Mouse (Mus musculus) lung, embryonic 16.5 days (tissue): ENCODE data around the gene Foxn3. TPM values are rescaled to one million over a fixed set of nuclear protein-coding genes. Genes with fewer than 3 reads are reported as not detected.

Source experiments
- ATAC-seq: fragments of 200-750 bp; cut with Nextera tagmentation; 2 replicates; pipeline ENCODE4 v1.8.0; 2017; ENCODE audit warnings: low read depth, mild to moderate bottlenecking, moderate library complexity
- H3K27ac ChIP-seq: fragments of 300-500 bp; sonication (generic); 2 replicates; pipeline ENCODE4 v1.5.1; 2014; ENCODE audit warnings: mild to moderate bottlenecking, control low read depth, low read length
- H3K27me3 ChIP-seq: fragments of 300-500 bp; sonication (generic); 2 replicates; pipeline ENCODE4 v1.6.1; 2014; ENCODE audit warnings: low read depth, low read length, mixed read lengths; ENCODE audit not compliant: control insufficient read depth, insufficient read depth
- H3K36me3 ChIP-seq: fragments of 300-500 bp; sonication (generic); 2 replicates; pipeline ENCODE4 v1.6.1; 2014; ENCODE audit warnings: low read length; ENCODE audit not compliant: control insufficient read depth, insufficient read depth
- H3K4me1 ChIP-seq: fragments of 300-500 bp; sonication (generic); replicated peaks from 2 replicates; pipeline ENCODE4 v1.6.1; 2014; ENCODE audit warnings: low read length, mixed read lengths; ENCODE audit not compliant: control insufficient read depth, insufficient read depth
- H3K4me2 ChIP-seq: fragments of 300-500 bp; sonication (generic); 2 replicates; pipeline ENCODE4 v1.6.1; 2014; ENCODE audit warnings: low read depth, low read length, control low read depth
- H3K4me3 ChIP-seq: fragments of 300-500 bp; sonication (generic); 2 replicates; pipeline ENCODE4 v1.5.1; 2014; ENCODE audit warnings: mild to moderate bottlenecking, low read length, control low read depth
- H3K9ac ChIP-seq: fragments of 300-500 bp; sonication (generic); 2 replicates; pipeline ENCODE4 v1.6.1; 2014; ENCODE audit warnings: low read length, control low read depth
- H3K9me3 ChIP-seq: fragments of 300-500 bp; sonication (generic); 2 replicates; pipeline ENCODE4 v1.6.1; 2016; ENCODE audit warnings: low read length; ENCODE audit not compliant: control insufficient read depth
- WGBS: fragments of 180-500 bp; shearing (Covaris S2); extraction: QIAGEN DNeasy Blood & Tissue Kit; methylation state at CpG from one replicate; pipeline ENCODE4 v1.1.7; 2014; 5-methylcytosine and 5-hydroxymethylcytosine counted together
- polyA plus RNA-seq: library from polyadenylated mRNA; unstranded; fragments of >200 nt; fragmentation: Nextera tagmentation; extraction: Ambion mirVana; gene quantifications from 2 replicates; pipeline ENCODE4 v1.2.1, GENCODE M21; 2015

Foxn3 gene
- polyA plus RNA-seq, 1 experiment from 2014 or later: 60.8 TPM

DNA sequence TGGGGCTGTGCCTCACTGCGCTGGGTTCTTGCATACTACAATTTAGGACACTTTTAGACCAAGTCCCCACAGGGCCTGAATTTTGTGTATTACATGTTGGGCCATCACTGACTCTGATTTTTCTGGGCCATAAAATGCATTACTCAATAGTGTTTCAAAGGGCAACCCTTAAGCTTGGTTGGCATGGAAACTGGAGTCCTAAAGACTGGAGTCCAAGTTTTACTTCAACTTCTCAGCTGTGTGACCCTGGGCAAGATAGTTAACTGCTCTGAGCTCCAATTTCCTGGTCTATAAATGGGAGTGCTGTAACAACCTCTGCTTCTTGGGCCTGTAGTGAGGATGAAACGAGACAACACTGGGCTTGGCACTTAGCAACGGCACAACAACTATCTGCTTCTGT, 215.9 kb downstream of the Foxn3 start:
- WGBS: 73% methylated on average over 3 of the region's 3 CpGs
- Histone ChIP-seq H3K27ac (no peak overlapping the region), H3K4me3 (no peak overlapping the region), H3K4me1 (peaks cover 26% of the 10 kb centered on the region), H3K9ac (no peak overlapping the region), H3K27me3 (no peaks in the 10 kb centered on the region), H3K36me3 (no peaks in the 10 kb centered on the region), H3K9me3 (no peaks in the 10 kb centered on the region), H3K4me2 (no peak overlapping the region)
- ATAC-seq: no peak

DNA sequence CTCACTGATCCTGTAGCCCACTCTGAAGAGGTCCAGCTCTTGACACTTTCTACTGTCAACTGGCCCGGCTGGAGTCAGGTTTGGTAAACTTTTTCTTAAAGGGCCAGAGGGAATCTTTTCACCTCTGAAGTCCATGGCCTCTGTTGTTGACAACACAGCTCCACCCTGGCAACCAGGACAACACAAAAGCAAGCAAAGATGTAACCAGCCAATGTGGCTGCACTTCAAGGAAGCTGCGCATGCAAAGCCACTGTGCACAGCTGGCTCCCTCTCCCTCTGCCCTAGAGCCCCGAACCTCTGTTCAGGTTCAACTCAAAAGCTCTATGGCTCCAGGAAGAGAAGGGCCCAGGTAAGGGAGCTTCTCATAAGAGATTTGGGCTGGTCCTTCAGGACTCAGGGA, 216.4 kb downstream of the Foxn3 start:
- Histone ChIP-seq H3K9me3 (no peaks in the 10 kb centered on the region), H3K9ac (no peak overlapping the region), H3K27ac (no peak overlapping the region), H3K27me3 (no peaks in the 10 kb centered on the region), H3K36me3 (no peaks in the 10 kb centered on the region), H3K4me1 (peaks cover 27% of the 10 kb centered on the region), H3K4me3 (no peak overlapping the region), H3K4me2 (no peak overlapping the region)
- 68% methylated on average over 3 of the region's 3 CpGs for WGBS
- ATAC-seq: no peak

DNA sequence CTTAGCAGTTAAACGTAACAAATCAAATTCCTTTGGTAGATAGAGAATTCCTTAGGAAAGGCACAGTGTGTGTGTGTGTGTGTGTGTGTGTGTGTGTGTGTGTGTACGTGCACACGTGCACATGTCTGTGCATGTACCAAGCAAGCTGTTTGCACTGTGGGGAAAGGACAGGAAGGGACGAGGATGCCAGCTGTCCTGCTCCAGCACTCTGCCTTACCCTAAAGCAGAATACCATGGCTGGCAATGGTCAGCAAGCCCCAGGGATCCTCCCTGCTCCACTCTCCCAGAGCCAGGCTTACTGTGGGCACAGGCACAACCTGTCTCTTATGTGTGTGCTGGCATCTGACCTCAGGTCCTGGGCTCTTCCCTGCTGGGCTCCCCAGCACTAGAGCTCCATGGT, 218.1 kb downstream of the Foxn3 start:
- Histone ChIP-seq H3K36me3 (0 out of 2 replicates have a peak, but pooled peaks cover 1% of the 10 kb centered on the region), H3K27ac (no peak overlapping the region), H3K9me3 (no peaks in the 10 kb centered on the region), H3K4me3 (no peak overlapping the region), H3K9ac (no peak overlapping the region), H3K4me1 (peaks cover 29% of the 10 kb centered on the region), H3K27me3 (no peaks in the 10 kb centered on the region), H3K4me2 (no peak overlapping the region)
- ATAC-seq: no peak
- 81% methylated on average over 4 of the region's 4 CpGs for WGBS

DNA sequence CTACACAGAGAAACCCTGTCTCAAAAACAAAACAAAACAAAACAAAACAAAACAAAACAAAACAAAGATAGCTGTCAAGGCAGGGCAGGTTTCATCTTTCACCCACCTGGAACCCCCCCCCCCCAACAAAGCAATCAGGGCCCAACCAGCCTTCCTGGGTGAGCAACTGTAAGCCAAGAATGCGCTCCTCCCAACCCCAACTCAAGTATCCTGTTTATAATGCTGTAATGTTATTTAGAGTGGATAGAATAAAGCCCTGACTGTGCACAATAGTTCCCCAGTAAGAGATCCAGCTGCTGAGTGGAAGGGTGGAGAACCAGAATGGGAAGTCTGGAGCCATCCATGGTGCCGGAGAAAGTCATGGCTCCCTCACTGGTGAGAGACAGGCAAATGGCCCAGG, 220.0 kb downstream of the Foxn3 start:
- H3K4me3 ChIP-seq: no peak overlapping the region
- 0 out of 2 replicates have a peak, but pooled peaks cover 3% of the 10 kb centered on the region for H3K36me3 ChIP-seq
- no peak overlapping the region for H3K9ac ChIP-seq
- H3K27ac ChIP-seq: no peak overlapping the region
- 91% methylated on average over 2 of the region's 2 CpGs for WGBS
- ATAC-seq: no peak
- no peaks in the 10 kb centered on the region for H3K9me3 ChIP-seq
- no peak overlapping the region for H3K4me2 ChIP-seq
- peaks cover 20% of the 10 kb centered on the region for H3K4me1 ChIP-seq
- no peaks in the 10 kb centered on the region for H3K27me3 ChIP-seq

DNA sequence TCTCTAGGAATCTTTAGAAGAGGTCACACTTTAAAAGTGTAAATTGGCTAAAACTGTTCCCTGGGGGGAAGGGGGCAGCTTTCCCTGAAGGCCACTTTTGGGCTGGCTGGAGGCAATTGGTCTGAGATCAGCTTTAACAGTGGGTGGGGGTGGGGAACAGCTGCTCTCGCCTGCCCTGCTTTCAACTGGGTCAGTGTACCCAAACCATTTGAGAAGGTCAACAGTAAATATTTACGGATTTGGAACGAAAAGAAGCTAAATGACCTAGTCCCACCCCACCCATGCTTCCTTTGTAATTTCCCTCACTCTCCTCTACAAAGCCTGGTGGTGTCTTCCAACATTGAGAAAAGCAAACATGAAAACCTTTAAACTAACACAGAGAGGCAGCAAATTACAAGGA, 221.2 kb downstream of the Foxn3 start:
- WGBS: 13% methylated on average over 3 of the region's 3 CpGs
- no peaks in the 10 kb centered on the region for H3K27me3 ChIP-seq
- H3K4me1 ChIP-seq: peaks cover 22% of the 10 kb centered on the region
- H3K4me3 ChIP-seq: no peak overlapping the region
- H3K4me2 ChIP-seq: no peak overlapping the region
- peak; percentile 39; the same call in 1 of the 2 replicates for ATAC-seq
- 0 out of 2 replicates have a peak, but pooled peaks cover 3% of the 10 kb centered on the region for H3K36me3 ChIP-seq
- 0 out of 2 replicates have a peak overlapping the region, but pooled peaks have one; percentile 7 for H3K27ac ChIP-seq
- H3K9ac ChIP-seq: no peak overlapping the region
- H3K9me3 ChIP-seq: no peaks in the 10 kb centered on the region

DNA sequence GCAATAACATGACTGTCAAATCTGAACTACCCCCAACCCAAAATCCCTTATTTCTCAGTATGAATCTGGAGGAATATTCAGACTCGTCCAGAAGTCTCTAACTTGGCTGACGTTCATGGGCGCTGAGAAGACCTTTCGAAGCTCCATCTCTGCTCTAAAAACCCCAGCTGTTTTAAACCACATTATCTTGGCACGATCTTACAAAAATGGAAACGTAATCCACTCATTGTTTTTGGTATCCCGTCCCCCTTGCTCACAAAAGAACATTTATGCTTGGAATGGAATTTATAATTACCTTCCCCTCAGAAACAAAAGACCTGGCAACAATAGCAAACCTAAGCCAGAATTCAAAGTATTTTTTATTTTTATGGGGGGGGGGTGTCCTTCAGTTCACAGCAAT, 221.6 kb downstream of the Foxn3 start:
- H3K9ac ChIP-seq: no peak overlapping the region
- H3K4me3 ChIP-seq: no peak overlapping the region
- no peaks in the 10 kb centered on the region for H3K27me3 ChIP-seq
- H3K9me3 ChIP-seq: no peaks in the 10 kb centered on the region
- H3K4me1 ChIP-seq: peaks cover 26% of the 10 kb centered on the region
- no peak for ATAC-seq
- 28% methylated on average over 7 of the region's 7 CpGs for WGBS
- no peak overlapping the region for H3K27ac ChIP-seq
- H3K36me3 ChIP-seq: 0 out of 2 replicates have a peak, but pooled peaks cover 3% of the 10 kb centered on the region
- no peak overlapping the region for H3K4me2 ChIP-seq

DNA sequence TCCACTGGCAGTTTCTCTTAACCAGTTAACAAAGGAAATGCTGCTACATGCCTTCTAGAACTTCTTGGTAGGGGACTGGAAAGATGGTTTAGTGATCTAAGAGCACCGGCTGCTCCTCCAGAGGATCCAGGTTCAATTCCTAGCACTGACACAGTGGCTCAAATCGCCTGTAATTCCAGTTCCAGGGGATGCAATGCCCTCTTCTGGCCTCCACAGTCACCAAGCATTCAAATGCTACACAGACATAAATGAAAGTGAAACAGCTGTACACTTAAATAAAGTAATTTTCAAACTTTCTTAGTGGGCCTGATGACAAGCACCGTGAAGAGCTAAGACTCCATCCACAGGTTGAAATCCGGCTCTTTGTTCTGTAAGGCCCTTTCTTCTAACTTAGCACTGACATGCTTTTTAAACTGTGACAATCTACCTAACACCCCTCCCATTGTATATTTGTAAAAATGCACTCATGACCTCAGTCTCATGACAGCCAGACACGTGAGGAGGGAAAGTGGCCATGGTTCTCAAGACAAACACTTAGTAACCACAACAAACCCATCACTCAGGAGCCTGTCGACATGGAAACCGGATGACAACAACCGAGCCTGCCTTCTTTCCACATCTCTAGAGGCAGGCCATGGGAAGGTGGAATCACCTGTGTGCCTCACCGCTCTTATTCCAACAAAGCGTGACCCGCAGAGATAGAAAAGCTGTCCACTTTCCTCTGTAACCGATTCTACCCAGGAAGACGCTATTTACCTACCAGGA, 222.8 kb downstream of the Foxn3 start:
- Histone ChIP-seq H3K36me3 (0 out of 2 replicates have a peak, but pooled peaks cover 3% of the 10 kb centered on the region), H3K4me3 (no peak overlapping the region), H3K9me3 (no peaks in the 10 kb centered on the region), H3K4me2 (no peak overlapping the region), H3K4me1 (peaks cover 32% of the 10 kb centered on the region), H3K27me3 (no peaks in the 10 kb centered on the region), H3K27ac (no peak overlapping the region), H3K9ac (no peak overlapping the region)
- ATAC-seq: no peak
- WGBS: 56% methylated on average over 13 of the region's 13 CpGs

DNA sequence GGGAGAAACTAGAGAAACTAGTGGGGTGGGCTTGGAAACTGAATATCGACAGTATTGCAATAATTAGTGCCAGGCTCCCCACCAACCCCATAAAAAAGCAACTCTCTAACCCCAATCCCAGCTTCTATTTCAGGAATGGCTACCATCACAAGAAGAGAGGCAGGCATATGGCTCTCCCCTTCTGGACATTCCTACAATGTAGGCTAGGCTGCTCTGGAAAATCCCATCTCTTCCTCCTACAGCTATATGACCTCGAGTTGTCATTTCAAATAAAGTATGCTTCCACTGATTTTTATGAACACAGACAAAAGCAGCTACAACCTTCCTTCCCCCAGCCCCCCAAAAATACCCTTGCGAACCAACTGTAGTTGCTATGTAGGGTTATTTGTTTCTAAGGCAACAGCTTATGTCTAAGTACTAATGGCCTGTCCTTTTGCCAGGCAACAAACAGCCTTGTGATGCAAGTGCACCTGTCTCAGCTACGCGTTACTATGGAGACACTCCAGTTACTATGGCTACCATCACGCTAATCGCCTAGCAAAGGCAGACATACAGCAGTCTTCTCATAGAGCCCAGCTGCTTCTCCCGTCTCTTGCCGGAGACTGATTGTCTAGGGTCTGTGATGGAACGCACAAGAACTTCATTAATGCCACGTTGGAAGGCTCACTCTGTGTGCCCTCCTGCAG, 223.6 kb downstream of the Foxn3 start:
- H3K27me3 ChIP-seq: no peaks in the 10 kb centered on the region
- WGBS: 86% methylated on average over 11 of the region's 11 CpGs

DNA sequence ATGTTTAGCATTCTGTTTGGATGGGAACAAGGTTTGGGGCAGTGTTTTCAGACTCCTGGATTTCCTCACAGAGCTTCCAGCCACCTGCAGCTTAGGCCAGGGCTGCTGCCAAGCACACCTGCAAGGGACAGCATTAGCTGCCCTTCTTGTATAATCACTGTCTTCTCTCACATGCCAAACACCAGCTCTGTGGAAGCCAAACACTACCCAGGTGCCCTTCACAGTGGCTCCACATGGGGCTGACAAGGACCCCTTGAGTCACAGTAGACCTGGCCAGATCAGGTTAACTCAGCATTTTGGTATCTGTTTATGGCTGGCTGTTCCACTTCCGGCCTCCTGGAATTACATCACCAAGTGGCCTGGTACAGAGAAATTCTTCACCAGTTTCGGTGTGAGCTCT, 224.6 kb downstream of the Foxn3 start:
- WGBS: 78% methylated on average over 2 of the region's 2 CpGs
- ATAC-seq: no peak
- no peaks in the 10 kb centered on the region for H3K9me3 ChIP-seq
- H3K27me3 ChIP-seq: no peaks in the 10 kb centered on the region
- H3K4me3 ChIP-seq: no peak overlapping the region
- no peak overlapping the region for H3K4me2 ChIP-seq
- H3K36me3 ChIP-seq: 0 out of 2 replicates have a peak, but pooled peaks cover 3% of the 10 kb centered on the region
- no peak overlapping the region for H3K27ac ChIP-seq
- no peak overlapping the region for H3K9ac ChIP-seq
- peaks cover 37% of the 10 kb centered on the region for H3K4me1 ChIP-seq

More for the DNA sequence above, 223.6 kb downstream of the Foxn3 start:
- H3K36me3 ChIP-seq: 0 out of 2 replicates have a peak, but pooled peaks cover 3% of the 10 kb centered on the region
- no peak overlapping the region for H3K4me2 ChIP-seq
- no peaks in the 10 kb centered on the region for H3K9me3 ChIP-seq
- no peak for ATAC-seq
- H3K4me1 ChIP-seq: peaks cover 33% of the 10 kb centered on the region
- no peak overlapping the region for H3K27ac ChIP-seq
- H3K9ac ChIP-seq: no peak overlapping the region
- no peak overlapping the region for H3K4me3 ChIP-seq
